Mouse (Mus musculus) hindbrain, embryonic 11.5 days (tissue): Measurements from ENCODE around the gene Ecpas. TPM values are rescaled to one million over a fixed set of nuclear protein-coding genes. Genes with fewer than 3 reads are reported as not detected.

ENCODE experiments used
- ATAC-seq: fragments of 200-750 bp; cut with Nextera tagmentation; 2 replicates; pipeline ENCODE4 v1.8.0; 2017; ENCODE audit warnings: mild to moderate bottlenecking, moderate TSS enrichment, moderate library complexity; ENCODE audit not compliant: low FRiP score
- DNase-seq: peaks from one replicate; pipeline ENCODE4 v3.0.0-alpha.2; 2015; ENCODE audit warnings: low spot score
- H3K27ac ChIP-seq: fragments of 300-500 bp; sonication (generic); 2 replicates; pipeline ENCODE4 v1.5.1; 2014; ENCODE audit warnings: mild to moderate bottlenecking, low read depth, low read length
- H3K27me3 ChIP-seq: fragments of 300-500 bp; sonication (generic); 2 replicates; pipeline ENCODE4 v1.6.1; 2014; ENCODE audit warnings: mild to moderate bottlenecking, low read length, moderate library complexity, mixed read lengths; ENCODE audit not compliant: control insufficient read depth, insufficient read depth
- H3K36me3 ChIP-seq: fragments of 300-500 bp; sonication (generic); 2 replicates; pipeline ENCODE4 v1.6.1; 2014; ENCODE audit warnings: mild to moderate bottlenecking, low read length, moderate library complexity, mixed read lengths; ENCODE audit not compliant: control insufficient read depth, insufficient read depth
- H3K4me1 ChIP-seq: fragments of 300-500 bp; sonication (generic); replicated peaks from 2 replicates; pipeline ENCODE4 v1.6.1; 2014; ENCODE audit warnings: low read length, mixed read lengths; ENCODE audit not compliant: control insufficient read depth, insufficient read depth
- H3K4me2 ChIP-seq: fragments of 300-500 bp; sonication (generic); replicated peaks from 2 replicates; pipeline ENCODE4 v1.6.1; 2014; ENCODE audit warnings: mild to moderate bottlenecking, low read depth, low read length
- H3K4me3 ChIP-seq: fragments of 300-500 bp; sonication (generic); 2 replicates; pipeline ENCODE4 v1.5.1; 2014; ENCODE audit warnings: low read depth, low read length
- H3K9ac ChIP-seq: fragments of 300-500 bp; sonication (generic); 2 replicates; pipeline ENCODE4 v1.6.1; 2014; ENCODE audit warnings: low read depth, low read length
- H3K9me3 ChIP-seq: fragments of 300-500 bp; sonication (generic); 2 replicates; pipeline ENCODE4 v1.6.1; 2016; ENCODE audit warnings: low read length; ENCODE audit not compliant: control insufficient read depth
- WGBS: fragments of 180-500 bp; shearing (Covaris S2); extraction: QIAGEN DNeasy Blood & Tissue Kit; methylation state at CpG from one replicate; pipeline ENCODE4 v1.1.7; 2014; 5-methylcytosine and 5-hydroxymethylcytosine counted together
- polyA plus RNA-seq: library from polyadenylated mRNA; unstranded; fragments of >200 nt; fragmentation: Nextera tagmentation; extraction: Ambion mirVana; gene quantifications from 2 replicates; pipeline ENCODE4 v1.2.1, GENCODE M21; 2014

Ecpas gene
- polyA plus RNA-seq, 1 experiment from 2014 or later, result 41.9 TPM

DNA sequence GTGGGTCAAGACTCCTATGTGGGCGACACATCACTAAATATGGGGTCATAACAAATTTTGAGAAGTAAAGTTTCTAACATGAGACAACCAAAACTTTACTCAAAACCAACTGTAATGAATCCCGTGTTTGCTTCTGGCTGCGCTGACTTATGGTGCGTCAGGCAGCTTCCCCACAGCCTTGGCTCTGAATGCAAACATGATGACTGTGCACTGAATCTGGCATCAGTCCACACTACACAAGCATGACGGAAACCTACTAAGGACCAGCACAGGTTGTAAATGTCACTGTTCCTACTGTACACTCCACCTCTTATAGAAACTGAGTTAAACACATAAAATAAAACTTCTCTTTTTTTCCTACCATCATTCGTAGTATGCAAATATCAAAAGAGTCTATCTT is 45.3 kb downstream of the Ecpas start:
- Histone ChIP-seq H3K4me1 (no peaks in the 10 kb centered on the region), H3K27me3 (no peaks in the 10 kb centered on the region), H3K27ac (no peak overlapping the region), H3K4me2 (no peak overlapping the region), H3K4me3 (no peak overlapping the region), H3K36me3 (no peaks in the 10 kb centered on the region), H3K9me3 (no peaks in the 10 kb centered on the region), H3K9ac (no peak overlapping the region)
- 96% methylated on average over 6 of the region's 6 CpGs for WGBS
- DNase-seq (no peak), ATAC-seq (no peak)

DNA sequence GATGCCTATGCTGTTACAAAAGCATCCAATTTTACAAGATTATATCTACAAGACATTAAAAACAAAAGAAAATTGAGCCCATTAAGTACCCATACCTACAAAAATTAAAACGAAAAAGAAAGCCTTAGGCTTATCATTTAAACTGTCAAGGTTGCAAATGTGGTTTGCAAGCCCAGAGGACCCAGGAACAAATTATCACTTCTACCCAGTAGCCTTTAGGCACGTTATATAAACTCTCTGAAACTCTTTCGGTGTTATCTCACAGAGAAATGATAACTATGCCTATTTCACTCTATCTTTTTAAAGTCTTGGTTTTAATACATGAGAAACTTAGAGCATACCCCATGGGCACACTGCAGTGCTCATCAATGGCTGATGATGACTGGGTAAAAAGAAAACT is 79.6 kb downstream of the Ecpas start:
- no peaks in the 10 kb centered on the region for H3K9me3 ChIP-seq
- H3K27me3 ChIP-seq, result no peaks in the 10 kb centered on the region
- no peak overlapping the region for H3K9ac ChIP-seq
- no peak for DNase-seq
- no peak overlapping the region for H3K27ac ChIP-seq
- H3K4me1 ChIP-seq, result no peaks in the 10 kb centered on the region
- no peak overlapping the region for H3K4me2 ChIP-seq
- no peak for ATAC-seq
- 87% methylated on average over 3 of the region's 3 CpGs for WGBS
- no peak overlapping the region for H3K4me3 ChIP-seq
- H3K36me3 ChIP-seq, result no peaks in the 10 kb centered on the region

DNA sequence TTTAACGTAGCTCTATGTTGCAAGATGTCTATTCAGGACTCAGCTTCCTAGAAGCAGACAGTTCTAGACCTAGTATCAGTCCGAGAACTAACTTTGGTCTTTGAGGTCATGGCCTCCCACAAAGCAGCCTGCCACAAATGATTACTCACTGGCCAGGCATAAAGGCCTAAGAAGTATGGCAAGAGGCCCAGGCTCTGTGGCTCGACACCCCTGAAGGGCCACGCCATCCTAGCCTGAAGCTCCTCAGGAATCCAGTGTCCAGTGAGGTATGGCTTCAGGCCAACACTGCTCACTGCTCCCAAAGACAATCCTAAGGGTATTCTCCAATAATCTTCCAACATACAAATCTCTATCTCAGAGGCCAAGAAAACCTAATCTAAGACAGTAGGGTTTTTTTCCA is 86.6 kb downstream of the Ecpas start:
- Histone ChIP-seq H3K27me3 (no peaks in the 10 kb centered on the region), H3K9me3 (no peaks in the 10 kb centered on the region), H3K9ac (no peak overlapping the region), H3K4me1 (no peaks in the 10 kb centered on the region), H3K36me3 (no peaks in the 10 kb centered on the region), H3K4me2 (no peak overlapping the region), H3K4me3 (no peak overlapping the region), H3K27ac (no peak overlapping the region)
- WGBS, result 87% methylated on average over 4 of the region's 4 CpGs
- DNase-seq (no peak), ATAC-seq (no peak)

DNA sequence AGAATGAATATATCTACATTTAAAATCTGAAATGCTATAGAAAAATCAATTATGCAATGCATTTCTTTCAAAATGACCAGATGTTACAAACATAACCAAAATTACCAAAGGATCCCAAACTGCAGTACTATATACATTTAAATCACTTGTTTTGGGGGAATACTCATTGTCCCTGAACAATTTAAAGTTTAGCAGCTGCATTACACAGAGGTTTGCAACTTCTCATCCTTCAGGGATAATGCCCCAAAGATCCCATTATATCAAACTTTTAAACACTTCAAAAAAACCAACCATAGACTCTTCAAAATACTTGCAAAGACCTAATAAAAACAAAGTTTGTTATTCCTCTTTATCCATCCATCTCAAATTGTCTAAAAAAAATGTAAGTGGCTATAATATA is 124.9 kb downstream of the Ecpas start, which contains the start of gene Olfr267:
TSS of gene Olfr267 (minus strand) at position 101 of the 400 bp plus-strand sequence.
- DNase-seq, result no peak

DNA sequence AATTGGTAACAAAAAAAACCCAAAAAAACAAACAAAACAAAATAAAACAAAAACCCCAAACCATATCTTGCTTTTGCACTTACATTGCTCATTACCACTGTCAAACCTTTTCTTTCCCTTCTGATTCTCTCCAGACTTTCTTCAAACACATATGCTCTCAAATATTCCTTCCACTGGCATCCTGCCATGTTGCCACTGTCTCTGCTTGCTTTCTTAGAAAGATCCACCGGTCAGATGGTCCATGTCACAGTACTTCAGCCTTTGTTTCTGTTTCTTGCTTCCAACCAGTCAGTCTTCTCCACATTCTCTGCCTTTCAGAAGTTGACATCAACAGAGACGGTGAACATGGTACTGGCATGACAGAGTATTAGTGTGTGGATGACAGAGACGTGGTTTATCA is 125.9 kb downstream of the Ecpas start:
- Histone ChIP-seq H3K9ac (no peak overlapping the region), H3K4me3 (no peak overlapping the region), H3K4me2 (no peak overlapping the region), H3K27me3 (no peaks in the 10 kb centered on the region), H3K4me1 (no peaks in the 10 kb centered on the region), H3K27ac (no peak overlapping the region), H3K36me3 (no peaks in the 10 kb centered on the region), H3K9me3 (no peaks in the 10 kb centered on the region)
- ATAC-seq (no peak), DNase-seq (no peak)
- 90% methylated on average over 3 of the region's 3 CpGs for WGBS

More for the DNA sequence above, 124.9 kb downstream of the Ecpas start, which contains the start of gene Olfr267:
- Histone ChIP-seq H3K4me1 (no peaks in the 10 kb centered on the region), H3K27me3 (no peaks in the 10 kb centered on the region), H3K4me3 (no peak within 1 kb of the TSS), H3K9ac (no peak within 1 kb of the TSS), H3K4me2 (no peak within 1 kb of the TSS), H3K36me3 (no peaks in the 10 kb centered on the region), H3K9me3 (no peaks in the 10 kb centered on the region), H3K27ac (no peak within 1 kb of the TSS)
- no peak for ATAC-seq

DNA sequence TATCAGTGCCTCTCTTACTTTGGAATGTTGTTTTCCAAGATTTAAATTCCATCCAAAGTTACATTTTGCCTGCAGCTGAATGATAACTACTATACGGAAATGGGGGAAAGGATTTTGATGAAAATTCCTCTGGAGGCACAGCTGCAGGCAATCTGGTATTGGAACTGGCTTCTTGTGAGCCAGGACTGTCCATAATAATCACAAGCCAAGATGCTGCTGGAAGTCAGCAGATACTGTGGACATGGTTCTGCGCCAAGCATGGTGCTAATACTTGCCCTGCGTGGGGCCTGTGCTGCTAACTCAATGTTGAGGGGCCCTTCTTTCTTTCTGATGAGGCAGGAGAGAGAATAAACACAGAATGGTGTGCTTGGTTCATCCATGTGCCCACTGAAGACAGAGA is 149.1 kb downstream of the Ecpas start:
- no peaks in the 10 kb centered on the region for H3K27me3 ChIP-seq
- H3K4me1 ChIP-seq, result no peaks in the 10 kb centered on the region
- WGBS, result 84% methylated on average over 3 of the region's 3 CpGs
- ATAC-seq, result no peak
- no peaks in the 10 kb centered on the region for H3K9me3 ChIP-seq
- no peak overlapping the region for H3K4me3 ChIP-seq
- H3K27ac ChIP-seq, result no peak overlapping the region
- no peak overlapping the region for H3K4me2 ChIP-seq
- DNase-seq, result no peak
- no peak overlapping the region for H3K9ac ChIP-seq
- H3K36me3 ChIP-seq, result no peaks in the 10 kb centered on the region

DNA sequence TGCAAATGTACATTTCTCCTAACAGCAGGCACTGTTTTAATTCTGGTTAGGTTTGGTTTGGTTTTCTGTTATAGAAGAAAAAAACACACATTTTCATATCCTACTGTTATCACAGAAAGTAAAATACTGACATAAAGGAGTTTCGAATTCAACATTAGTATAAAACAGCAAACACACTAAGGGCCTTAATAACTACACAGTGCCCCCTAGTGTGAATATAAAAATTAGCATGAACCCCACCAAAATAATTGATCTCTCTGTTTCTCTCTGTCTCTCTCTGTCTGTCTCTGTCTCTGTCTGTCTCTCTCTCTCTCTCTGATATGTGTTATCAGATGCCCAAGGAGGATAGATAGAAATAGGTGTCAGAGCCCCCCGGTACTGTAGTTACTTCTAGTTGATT is 163.0 kb downstream of the Ecpas start:
- Histone ChIP-seq H3K9me3 (no peaks in the 10 kb centered on the region), H3K36me3 (no peaks in the 10 kb centered on the region), H3K4me1 (no peaks in the 10 kb centered on the region), H3K27ac (no peak overlapping the region), H3K27me3 (no peaks in the 10 kb centered on the region), H3K4me3 (no peak overlapping the region), H3K4me2 (no peak overlapping the region), H3K9ac (no peak overlapping the region)
- no peak for ATAC-seq
- DNase-seq, result peak; percentile 39
- WGBS, result 71% methylated on average over 2 of the region's 2 CpGs

DNA sequence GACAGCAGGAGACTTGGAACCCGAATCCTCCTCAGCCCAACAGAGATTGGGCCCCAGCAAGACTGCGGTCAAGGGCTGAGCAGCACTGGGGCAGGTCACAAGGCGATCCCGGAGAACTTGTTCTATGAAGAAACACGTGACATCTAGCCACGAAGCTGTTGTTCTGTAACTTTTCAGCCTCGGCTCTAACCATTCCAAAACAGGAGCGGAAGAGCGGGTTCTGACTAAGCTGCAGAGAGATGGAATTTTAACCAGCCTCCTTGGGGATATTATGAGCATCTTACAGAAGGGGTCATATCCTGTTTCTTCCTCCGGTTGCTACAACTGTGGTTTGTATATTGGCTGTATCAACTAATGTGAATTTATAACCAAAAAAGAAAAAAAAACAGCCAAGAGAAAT is 163.4 kb downstream of the Ecpas start:
- 53% methylated on average over 10 of the region's 10 CpGs for WGBS
- H3K4me2 ChIP-seq, result no peak overlapping the region
- H3K4me1 ChIP-seq, result no peaks in the 10 kb centered on the region
- no peak for ATAC-seq
- H3K9ac ChIP-seq, result no peak overlapping the region
- no peak overlapping the region for H3K4me3 ChIP-seq
- no peaks in the 10 kb centered on the region for H3K9me3 ChIP-seq
- DNase-seq, result peak; percentile 17
- H3K27ac ChIP-seq, result no peak overlapping the region
- H3K36me3 ChIP-seq, result no peaks in the 10 kb centered on the region
- H3K27me3 ChIP-seq, result no peaks in the 10 kb centered on the region
